Mouse (Mus musculus): ENCODE results near the gene Tmem8.
"Not testable (repeated sequence)": the region's sequence is repeated elsewhere in the genome, so short reads cannot be mapped to it uniquely, and the experiment has no call there.

Tmem8 gene

GRCm38 (mm10) chr17:26111722-26112121 is 1.4 kb upstream of the Tmem8 start:
- peak; percentile 74 for DNase-seq (ENCODE audit: low read depth, low spot score)

- DNase-seq (ENCODE audit: low read depth, low spot score) = no peak
These were observed 348 bp upstream of the Tmem8 start for GRCm38 (mm10) chr17:26112751-26113150.

GRCm38 (mm10) chr17:26114061-26114460 is 962 bp downstream of the Tmem8 start:
- peak; percentile 42 for DNase-seq (ENCODE audit: low read depth, low spot score)

- not testable (repeated sequence) for DNase-seq (ENCODE audit: low read depth, low spot score)
These were observed 1.4 kb downstream of the Tmem8 start for GRCm38 (mm10) chr17:26114461-26114860.

GRCm38 (mm10) chr17:26115205-26115898 is 2.3 kb downstream of the Tmem8 start:
- no peak for DNase-seq (ENCODE audit: low read depth, low spot score)

GRCm38 (mm10) chr17:26115956-26116487 is 2.9 kb downstream of the Tmem8 start:
- no peak for DNase-seq (ENCODE audit: low read depth, low spot score)

GRCm38 (mm10) chr17:26116503-26117258 is 3.6 kb downstream of the Tmem8 start:
- no peak for DNase-seq (ENCODE audit: low read depth, low spot score)

- DNase-seq (ENCODE audit: low read depth, low spot score) = peak; percentile 78
These were observed 6.9 kb downstream of the Tmem8 start for GRCm38 (mm10) chr17:26119766-26120710.

GRCm38 (mm10) chr17:26122431-26123140 is 9.5 kb downstream of the Tmem8 start:
- peak; percentile 38 for DNase-seq (ENCODE audit: low read depth, low spot score)

GRCm38 (mm10) chr17:26123267-26123684 is 10.2 kb downstream of the Tmem8 start, which contains the start of gene Mrpl28:
Mrpl28 (plus strand) TSS chr17:26123500.
- peak; percentile 98 for DNase-seq (ENCODE audit: low read depth, low spot score)

- DNase-seq (ENCODE audit: low read depth, low spot score) = no peak
These were observed 11.5 kb downstream of the Tmem8 start for GRCm38 (mm10) chr17:26124560-26124959.

GRCm38 (mm10) chr17:26125226-26125625 is 12.1 kb downstream of the Tmem8 start:
- DNase-seq (ENCODE audit: low read depth, low spot score) = no peak

GRCm38 (mm10) chr17:26131062-26131732 is 18.1 kb downstream of the Tmem8 start:
- DNase-seq (ENCODE audit: low read depth, low spot score) = no peak

- DNase-seq (ENCODE audit: low read depth, low spot score) = no peak
These were observed 19.1 kb downstream of the Tmem8 start for GRCm38 (mm10) chr17:26131856-26132853.

- no peak for DNase-seq (ENCODE audit: low read depth, low spot score)
These were observed 24.1 kb downstream of the Tmem8 start for GRCm38 (mm10) chr17:26137106-26137750.

- DNase-seq (ENCODE audit: low read depth, low spot score) = no peak
These were observed 24.6 kb downstream of the Tmem8 start for GRCm38 (mm10) chr17:26137751-26138130.

GRCm38 (mm10) chr17:26138239-26138836 is 25.2 kb downstream of the Tmem8 start, which contains the start of gene Axin1:
Axin1 (plus strand) TSS chr17:26138688.
- DNase-seq (ENCODE audit: low read depth, low spot score) = peak; percentile 99

- DNase-seq (ENCODE audit: low read depth, low spot score) = no peak
These were observed 25.8 kb downstream of the Tmem8 start for GRCm38 (mm10) chr17:26138901-26139381.

All from ES-CJ7 (cell line).